Mouse (Mus musculus): ENCODE measurements at regions not wholly inside any gene's neighbourhood (a gene's known extent, or its start where the extent isn't known, plus 50 kb on each side); places are given as distances from the start of the nearest gene placed in this dataset.
A peak's percentile ranks its signal among the peaks of the same experiment; 100 is the strongest.

GRCm38 (mm10) chr14:99586029-99586428, 287.5 kb downstream of the Klf5 start:
- Histone ChIP-seq H3K4me3 (ENCODE audit: low read depth, low read length) (no peak overlapping the region), H3K9me3 (ENCODE audit: low read depth, low read length) (no peaks in the 10 kb centered on the region), H3K27ac (ENCODE audit: low read depth) (no peak overlapping the region), H3K36me3 (ENCODE audit: insufficient read depth) (no peaks in the 10 kb centered on the region), H3K27me3 (ENCODE audit: insufficient read depth, low read length) (no peaks in the 10 kb centered on the region), H3K4me1 (ENCODE audit: insufficient read depth) (peaks cover 3% of the 10 kb centered on the region; the same call in 1 of the 2 replicates), H3K9ac (no peak overlapping the region), H3K4me2 (no peak overlapping the region)
- 86% methylated on average over 7 of the region's 7 CpGs for WGBS
- ATAC-seq (ENCODE audit: insufficient read depth), result no peak
- TF ChIP-seq CTCF (IDR thresholded peaks at IDR 0.05; ENCODE audit: low read depth), result no peak
- no peak for DNase-seq

- DNase-seq (peak; percentile 43), ATAC-seq (ENCODE audit: insufficient read depth) (peak; percentile 57; the same call in 1 of the 2 replicates)
- no peak for TF ChIP-seq CTCF (IDR thresholded peaks at IDR 0.05; ENCODE audit: low read depth)
- Histone ChIP-seq H3K27me3 (ENCODE audit: insufficient read depth, low read length) (no peaks in the 10 kb centered on the region), H3K4me3 (ENCODE audit: low read depth, low read length) (no peak overlapping the region), H3K9ac (no peak overlapping the region), H3K27ac (ENCODE audit: low read depth) (peak overlapping the region; percentile 33; the same call in 1 of the 2 replicates), H3K4me1 (ENCODE audit: insufficient read depth) (0 out of 2 replicates have a peak, but pooled peaks cover 5% of the 10 kb centered on the region), H3K36me3 (ENCODE audit: insufficient read depth) (no peaks in the 10 kb centered on the region), H3K4me2 (peak overlapping the region; percentile 12; the same call in 1 of the 2 replicates), H3K9me3 (ENCODE audit: low read depth, low read length) (no peaks in the 10 kb centered on the region)
- WGBS, result 26% methylated on average over 13 of the region's 13 CpGs
Observed at GRCm38 (mm10) chr14:99590854-99591470, 292.5 kb downstream of the Klf5 start.

DNA sequence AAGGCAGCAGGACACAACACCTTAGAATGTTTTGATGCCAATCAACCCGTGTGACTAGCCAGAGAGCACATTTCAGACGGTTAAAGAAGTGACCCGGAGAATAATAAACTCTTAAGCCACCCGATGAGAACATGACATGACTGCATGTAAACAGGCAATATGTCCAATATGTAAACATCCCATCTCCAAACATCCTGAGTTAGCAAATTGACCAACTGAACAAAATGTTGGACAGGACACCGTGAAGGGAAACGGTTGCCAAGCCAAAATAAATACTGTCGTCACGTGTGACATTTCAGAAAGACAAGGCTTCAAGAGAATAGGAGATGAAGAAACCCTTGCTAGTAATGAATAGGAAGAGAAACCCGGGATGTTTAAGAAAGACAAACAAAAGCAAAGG, 294.4 kb downstream of the Klf5 start:
- Histone ChIP-seq H3K9me3 (ENCODE audit: low read depth, low read length) (no peaks in the 10 kb centered on the region), H3K4me2 (no peak overlapping the region), H3K27ac (ENCODE audit: low read depth) (no peak overlapping the region), H3K27me3 (ENCODE audit: insufficient read depth, low read length) (no peaks in the 10 kb centered on the region), H3K9ac (no peak overlapping the region), H3K4me3 (ENCODE audit: low read depth, low read length) (no peak overlapping the region), H3K36me3 (ENCODE audit: insufficient read depth) (no peaks in the 10 kb centered on the region), H3K4me1 (ENCODE audit: insufficient read depth) (0 out of 2 replicates have a peak, but pooled peaks cover 5% of the 10 kb centered on the region)
- no peak for TF ChIP-seq CTCF (IDR thresholded peaks at IDR 0.05; ENCODE audit: low read depth)
- ATAC-seq (ENCODE audit: insufficient read depth), result peak; percentile 57; the same call in 1 of the 2 replicates
- DNase-seq, result peak; percentile 68
- WGBS, result 29% methylated on average over 9 of the region's 9 CpGs

DNA sequence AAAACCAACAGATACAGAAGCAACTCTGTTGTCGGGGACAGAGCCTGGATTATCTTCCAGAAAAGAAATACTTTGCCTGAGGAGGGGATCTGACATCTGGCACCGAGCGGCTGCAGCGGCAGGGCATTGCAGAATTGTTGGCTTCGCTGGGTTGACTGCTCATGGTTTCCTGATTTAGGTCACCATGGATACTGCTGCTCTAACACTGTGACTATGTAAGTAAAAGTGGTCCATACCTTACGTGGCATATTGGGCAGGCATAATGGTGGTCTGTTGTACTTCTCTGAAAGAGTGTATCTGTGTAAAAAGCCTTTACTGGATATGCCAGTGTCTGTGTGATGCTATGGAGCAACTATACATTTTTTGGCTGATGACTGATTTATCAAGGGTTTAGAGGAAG, 295.4 kb downstream of the Klf5 start:
- Histone ChIP-seq H3K4me3 (ENCODE audit: low read depth, low read length) (no peak overlapping the region), H3K4me2 (no peak overlapping the region), H3K9ac (no peak overlapping the region), H3K9me3 (ENCODE audit: low read depth, low read length) (no peaks in the 10 kb centered on the region), H3K27ac (ENCODE audit: low read depth) (no peak overlapping the region), H3K27me3 (ENCODE audit: insufficient read depth, low read length) (no peaks in the 10 kb centered on the region), H3K36me3 (ENCODE audit: insufficient read depth) (no peaks in the 10 kb centered on the region), H3K4me1 (ENCODE audit: insufficient read depth) (0 out of 2 replicates have a peak, but pooled peaks cover 5% of the 10 kb centered on the region)
- TF ChIP-seq CTCF (IDR thresholded peaks at IDR 0.05; ENCODE audit: low read depth), result no peak
- WGBS, result 62% methylated on average over 6 of the region's 6 CpGs
- DNase-seq, result peak; percentile 11
- ATAC-seq (ENCODE audit: insufficient read depth), result peak; percentile 42; the same call in 1 of the 2 replicates

DNA sequence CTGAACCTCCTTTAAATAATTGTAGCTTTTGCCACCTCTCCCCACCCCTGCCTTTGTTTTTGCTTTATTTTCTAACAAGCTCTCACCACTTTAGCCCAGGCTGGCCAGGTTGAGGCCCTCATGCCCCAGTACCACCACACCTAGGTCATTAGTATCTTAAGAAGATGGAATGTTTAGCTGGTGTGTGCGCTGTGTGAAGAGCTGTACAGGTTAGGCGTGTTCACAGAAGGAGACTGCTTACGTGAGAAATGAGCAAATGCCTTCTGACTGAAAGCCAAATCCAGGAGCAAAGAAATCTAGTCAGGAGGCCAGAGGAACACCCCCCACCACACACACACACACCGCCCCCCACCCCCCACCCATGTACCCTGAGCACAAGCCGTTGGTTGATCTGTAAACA, 303.4 kb downstream of the Klf5 start:
- Histone ChIP-seq H3K36me3 (ENCODE audit: insufficient read depth) (no peaks in the 10 kb centered on the region), H3K4me2 (no peak overlapping the region), H3K4me1 (ENCODE audit: insufficient read depth) (no peaks in the 10 kb centered on the region), H3K9me3 (ENCODE audit: low read depth, low read length) (no peaks in the 10 kb centered on the region), H3K27me3 (ENCODE audit: insufficient read depth, low read length) (no peaks in the 10 kb centered on the region), H3K9ac (no peak overlapping the region), H3K27ac (ENCODE audit: low read depth) (no peak overlapping the region), H3K4me3 (ENCODE audit: low read depth, low read length) (no peak overlapping the region)
- no peak for DNase-seq
- TF ChIP-seq CTCF (IDR thresholded peaks at IDR 0.05; ENCODE audit: low read depth), result no peak
- WGBS, result 65% methylated on average over 5 of the region's 5 CpGs
- ATAC-seq (ENCODE audit: insufficient read depth), result no peak

DNA sequence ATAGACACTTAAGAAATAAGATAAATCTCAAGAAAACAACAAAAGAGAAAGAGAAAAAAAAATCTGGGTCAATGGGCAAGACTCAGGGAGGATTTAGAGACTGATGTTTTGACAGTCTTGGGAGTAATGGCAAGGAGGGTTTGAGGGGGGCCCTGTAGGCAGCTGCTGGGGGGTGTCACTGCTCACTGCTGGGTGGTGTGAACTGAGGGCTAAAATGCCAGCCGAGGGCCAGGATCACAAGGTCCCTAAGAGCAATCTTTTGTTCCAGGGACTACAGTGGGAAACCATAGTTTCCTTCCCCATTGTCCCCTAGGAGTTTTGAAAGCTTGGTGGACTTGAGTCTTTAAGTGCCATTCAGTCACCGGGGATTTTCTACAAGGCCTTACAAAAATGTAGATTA, 304.8 kb downstream of the Klf5 start:
- Histone ChIP-seq H3K27ac (ENCODE audit: low read depth) (peak overlapping the region; percentile 67), H3K4me3 (ENCODE audit: low read depth, low read length) (no peak overlapping the region), H3K4me1 (ENCODE audit: insufficient read depth) (no peaks in the 10 kb centered on the region), H3K27me3 (ENCODE audit: insufficient read depth, low read length) (no peaks in the 10 kb centered on the region), H3K9me3 (ENCODE audit: low read depth, low read length) (no peaks in the 10 kb centered on the region), H3K9ac (no peak overlapping the region), H3K4me2 (no peak overlapping the region), H3K36me3 (ENCODE audit: insufficient read depth) (no peaks in the 10 kb centered on the region)
- 41% methylated on average over 2 of the region's 2 CpGs for WGBS
- DNase-seq (no peak), ATAC-seq (ENCODE audit: insufficient read depth) (no peak)
- no peak for TF ChIP-seq CTCF (IDR thresholded peaks at IDR 0.05; ENCODE audit: low read depth)

- Histone ChIP-seq H3K4me3 (ENCODE audit: low read depth, low read length) (no peak overlapping the region), H3K36me3 (ENCODE audit: insufficient read depth) (no peaks in the 10 kb centered on the region), H3K9ac (no peak overlapping the region), H3K4me1 (ENCODE audit: insufficient read depth) (no peaks in the 10 kb centered on the region), H3K27me3 (ENCODE audit: insufficient read depth, low read length) (no peaks in the 10 kb centered on the region), H3K27ac (ENCODE audit: low read depth) (peak overlapping the region; percentile 69), H3K4me2 (no peak overlapping the region), H3K9me3 (ENCODE audit: low read depth, low read length) (no peaks in the 10 kb centered on the region)
- DNase-seq, result peak; percentile 79
- ATAC-seq (ENCODE audit: insufficient read depth), result peak; percentile 70
- 32% methylated on average over 6 of the region's 6 CpGs for WGBS
- no peak for TF ChIP-seq CTCF (IDR thresholded peaks at IDR 0.05; ENCODE audit: low read depth)
Observed at GRCm38 (mm10) chr14:99605351-99606100, 307.0 kb downstream of the Klf5 start.

All from lung, embryonic 14.5 days (tissue).